Mouse (Mus musculus) layer of hippocampus, postnatal 14 days (tissue): ENCODE measurements around the gene Bbs1. TPM values are rescaled to one million over a fixed set of nuclear protein-coding genes. Genes with fewer than 3 reads are reported as not detected.
"Not testable (repeated sequence)": the region's sequence is repeated elsewhere in the genome, so short reads cannot be mapped to it uniquely, and the experiment has no call there.

Source experiments
- DNase-seq, 2 experiments: peaks; one replicate each; pipeline ENCODE4 v3.0.0; 2021 to 2022; ENCODE audit warnings: low spot score in 2 of 2, mixed read lengths in 1 of 2
- long read RNA-seq, 2 experiments: library from polyadenylated mRNA; stranded (forward); transcript quantifications; one replicate each; pipeline ENCODE4 v2.0.0; 2021
- total RNA-seq, 2 experiments: library from RNA; stranded (reverse); gene quantifications; 2 replicates each; pipeline ENCODE4 v1.2.3; 2021

Gene Bbs1
- 10 to 100 TPM; 38.4 TPM for total RNA-seq
- long read RNA-seq, experiment 1, full-length matches to known transcripts, result 3 of 9 reads
- long read RNA-seq, experiment 1, partial matches to known transcripts, result 3 of 9 reads
- long read RNA-seq, experiment 1, other reads (novel, unspliced or antisense), result 3 of 9 reads
- long read RNA-seq, experiment 2, partial matches to known transcripts, result 3 of 5 reads
- long read RNA-seq, experiment 2, other reads (novel, unspliced or antisense), result 2 of 5 reads

DNA sequence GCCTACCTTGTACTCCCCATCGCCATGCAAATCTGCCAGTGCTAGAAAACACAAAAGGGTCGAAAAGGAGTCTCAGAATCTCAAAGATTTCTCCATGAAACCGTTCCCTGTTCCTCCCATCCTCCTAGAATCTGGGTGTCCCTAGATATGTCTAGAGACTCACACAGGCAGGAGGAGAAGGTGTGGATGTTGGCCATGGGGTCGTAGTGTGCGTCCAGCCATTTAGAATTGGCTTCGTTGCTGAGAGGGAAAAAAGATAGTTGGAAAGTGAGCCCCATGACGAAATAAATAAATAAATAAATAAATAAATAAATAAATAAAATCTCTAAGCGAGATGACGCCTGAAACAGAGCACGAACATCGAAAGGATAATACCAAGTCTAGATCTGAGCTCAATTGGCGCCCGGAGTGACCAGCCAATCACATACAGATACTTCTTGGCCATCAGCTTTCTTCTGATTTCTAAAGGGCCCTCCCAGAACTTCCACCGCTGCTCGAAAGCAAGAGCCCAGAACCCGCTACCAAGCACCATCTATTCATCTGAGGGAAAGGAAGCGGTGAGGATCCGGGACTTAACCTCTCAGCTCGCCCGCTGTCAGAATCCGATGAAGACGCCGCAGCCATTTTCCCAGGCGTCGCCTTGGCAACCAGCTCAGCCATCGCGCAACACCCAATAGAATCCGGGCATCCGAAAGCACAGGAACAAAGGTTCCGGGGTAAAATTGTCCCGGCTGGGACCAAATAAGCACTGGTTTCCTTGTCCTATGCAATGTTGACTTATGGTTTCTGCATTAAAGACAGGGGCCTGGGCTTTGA lies at the start of gene Bbs1:
Gene Bbs1 (minus strand): TSS at position 650 of the 816 bp plus-strand sequence.
- DNase-seq, result peak; percentile 82 to 83

DNA sequence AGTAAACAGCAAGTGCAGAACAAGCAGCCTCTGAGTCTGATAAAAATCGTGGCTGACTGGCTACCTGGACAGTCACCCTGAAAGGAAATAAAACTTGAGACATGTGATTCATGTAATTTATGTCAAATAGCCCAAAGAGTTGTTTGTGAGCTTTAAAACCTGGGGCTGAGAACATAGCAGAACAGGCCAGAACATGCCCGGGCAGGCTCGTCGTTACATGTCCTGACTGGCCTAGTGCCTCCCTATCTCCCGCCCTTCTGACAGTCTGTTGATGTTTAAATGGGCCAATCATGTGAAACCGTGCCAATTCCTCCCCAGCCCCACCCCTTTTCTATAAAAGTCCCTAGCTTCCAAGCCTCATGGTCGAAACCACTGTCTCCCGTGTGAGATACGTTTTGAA lies 42.2 kb upstream of the Bbs1 start:
- DNase-seq, result not testable (repeated sequence)

DNA sequence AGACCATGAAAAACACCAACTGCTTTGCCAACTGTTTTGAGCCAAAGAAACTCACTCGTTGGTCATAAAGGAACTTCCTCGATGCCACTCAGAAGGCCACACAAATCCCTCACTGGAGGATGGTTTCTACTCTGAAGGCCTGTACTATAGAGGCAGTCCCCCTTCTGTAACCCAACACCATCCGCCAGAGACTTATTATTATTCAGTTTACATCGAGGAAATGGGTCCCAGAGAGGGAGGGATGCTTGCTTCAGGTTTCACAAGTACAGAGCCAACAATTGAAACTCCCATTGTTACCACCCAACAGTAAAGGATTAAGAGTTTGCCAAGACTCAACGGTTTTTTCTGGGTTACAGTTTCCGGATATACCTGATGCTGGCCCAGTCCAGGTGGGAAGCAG lies 39.1 kb upstream of the Bbs1 start:
- no peak for DNase-seq

DNA sequence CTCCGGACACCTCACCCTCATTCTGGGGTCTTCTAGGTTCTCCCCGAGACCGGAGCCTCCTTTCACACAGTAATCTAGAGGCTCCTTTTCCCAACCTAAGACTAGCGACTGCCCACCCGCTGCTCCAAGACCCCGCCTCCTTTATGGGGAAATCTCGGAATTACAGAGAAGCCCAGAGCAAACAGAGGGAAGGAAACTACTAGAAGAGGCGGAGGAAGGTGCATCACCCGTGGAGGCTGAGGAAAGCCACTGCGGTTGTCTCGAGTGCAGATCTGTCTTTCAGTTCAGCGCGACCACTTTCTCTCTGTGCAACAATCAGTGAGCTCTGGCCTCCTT lies 36.8 kb upstream of the Bbs1 start:
- DNase-seq, result no peak

DNA sequence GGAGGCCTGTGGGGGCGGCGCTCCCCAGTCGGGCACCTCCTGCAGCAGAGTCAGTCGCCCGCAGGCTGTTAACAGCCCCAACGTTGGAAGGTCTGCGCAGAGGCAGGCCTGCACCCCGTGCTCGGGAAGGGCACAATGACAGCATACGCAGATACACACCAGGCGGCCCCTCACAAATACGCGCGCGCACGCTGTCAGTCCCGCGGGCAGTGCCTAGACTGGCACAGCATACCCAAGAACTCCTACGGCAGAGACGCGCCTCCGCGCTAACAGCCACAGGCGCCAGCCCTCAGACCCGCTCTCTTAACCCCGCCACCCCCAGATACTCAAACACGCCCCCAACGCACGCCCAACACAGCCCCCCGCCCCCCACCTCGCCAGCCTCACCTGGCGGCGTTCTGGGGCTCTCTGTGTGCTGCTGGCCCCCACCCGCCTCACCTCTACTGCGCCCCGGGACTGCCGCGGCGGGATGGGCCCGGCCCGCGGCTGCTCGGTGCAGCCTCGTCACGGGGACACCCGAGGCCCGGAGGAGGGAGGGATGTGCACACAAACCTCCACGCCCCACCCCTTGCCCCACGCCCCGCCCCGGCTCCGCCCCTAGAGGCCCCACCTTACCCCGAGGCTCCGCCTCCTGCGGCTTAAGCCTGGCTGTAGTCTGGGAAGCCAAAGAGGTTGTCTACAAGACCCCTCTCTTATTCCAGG lies 36.3 kb upstream of the Bbs1 start, which contains the start of gene Peli3:
Gene Peli3 (minus strand): TSS at position 577 of the 702 bp plus-strand sequence.
- DNase-seq, result peak; percentile 65 to 76

DNA sequence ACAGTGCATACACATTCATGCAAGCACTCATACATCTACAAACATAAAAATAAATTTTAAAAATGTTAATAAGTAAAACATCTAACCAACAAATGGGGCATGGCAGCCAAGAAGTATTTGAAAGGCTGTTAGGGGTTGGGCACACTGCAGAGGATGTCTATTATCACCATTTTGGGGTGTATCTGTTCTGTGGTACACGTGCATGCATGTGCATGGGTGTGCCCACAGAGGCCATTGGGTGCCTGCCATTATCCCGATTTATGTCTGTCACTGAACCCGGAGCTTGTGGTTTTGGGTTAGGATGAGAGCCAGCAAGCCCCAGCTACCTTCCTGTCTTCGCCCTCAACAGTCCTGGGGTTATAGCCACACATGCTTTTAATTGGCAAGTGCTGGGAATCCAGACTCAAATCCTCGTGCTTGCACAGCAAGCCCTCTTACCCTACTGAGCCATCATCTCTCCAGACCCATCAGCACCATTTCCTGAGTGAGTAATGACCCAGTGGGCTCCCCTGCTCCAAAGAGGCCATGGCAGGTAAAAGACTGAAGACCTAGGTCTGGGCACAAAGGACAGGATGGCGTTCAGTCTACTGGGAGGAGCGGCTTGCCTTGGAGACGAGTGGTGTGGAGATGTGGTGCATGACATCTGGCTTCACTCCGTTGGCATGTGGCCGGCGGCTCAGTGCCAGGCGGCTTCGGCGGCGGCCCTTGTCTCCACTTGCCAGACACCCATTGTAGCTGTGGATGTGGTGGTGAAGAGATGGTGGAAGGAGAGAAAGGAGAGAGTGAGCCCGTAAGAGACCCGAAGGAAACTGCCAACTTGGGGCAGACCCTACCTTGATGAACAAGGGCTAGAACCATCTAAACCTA lies 31.2 kb upstream of the Bbs1 start:
- no peak for DNase-seq

DNA sequence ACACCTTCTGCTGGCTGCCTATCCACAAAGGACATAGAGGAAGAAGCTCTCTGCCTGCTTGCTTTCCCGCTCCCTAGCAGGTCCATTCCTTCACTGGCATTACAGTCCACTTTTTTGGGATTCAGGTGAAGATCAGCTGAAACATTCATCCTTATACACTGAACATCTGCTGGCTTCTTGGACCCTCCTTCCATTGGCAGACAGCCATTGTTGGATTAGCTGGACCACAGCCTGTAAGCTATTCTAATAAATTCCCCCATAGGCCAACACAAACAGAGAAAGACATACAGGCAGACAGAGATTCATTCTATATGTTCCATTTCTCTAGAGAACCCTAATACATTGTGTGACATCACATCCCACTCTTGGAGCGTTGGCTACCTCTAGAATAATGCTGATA lies 30.5 kb upstream of the Bbs1 start:
- DNase-seq, result no peak

DNA sequence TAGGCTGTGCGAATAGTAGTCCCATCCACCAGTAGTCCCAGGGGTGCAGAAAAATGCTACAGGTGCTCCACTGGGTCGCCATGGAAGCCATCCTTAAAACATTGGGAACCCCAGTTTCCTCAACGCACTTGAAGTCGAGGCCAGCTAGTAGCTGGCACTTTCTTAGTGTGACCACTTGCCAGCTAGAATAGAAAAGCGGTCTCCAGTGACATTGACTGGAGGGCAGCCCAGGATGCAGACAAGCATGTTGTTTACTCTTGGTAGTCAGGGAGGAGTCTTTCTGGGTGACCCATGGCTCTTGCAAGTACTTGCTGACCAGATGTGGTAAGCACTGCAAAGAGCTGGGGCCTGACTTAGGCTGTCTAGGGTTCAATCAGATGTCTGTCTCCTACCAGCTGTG lies 22.4 kb upstream of the Bbs1 start:
- DNase-seq, result peak in 1 of 2 experiments; percentile 49

DNA sequence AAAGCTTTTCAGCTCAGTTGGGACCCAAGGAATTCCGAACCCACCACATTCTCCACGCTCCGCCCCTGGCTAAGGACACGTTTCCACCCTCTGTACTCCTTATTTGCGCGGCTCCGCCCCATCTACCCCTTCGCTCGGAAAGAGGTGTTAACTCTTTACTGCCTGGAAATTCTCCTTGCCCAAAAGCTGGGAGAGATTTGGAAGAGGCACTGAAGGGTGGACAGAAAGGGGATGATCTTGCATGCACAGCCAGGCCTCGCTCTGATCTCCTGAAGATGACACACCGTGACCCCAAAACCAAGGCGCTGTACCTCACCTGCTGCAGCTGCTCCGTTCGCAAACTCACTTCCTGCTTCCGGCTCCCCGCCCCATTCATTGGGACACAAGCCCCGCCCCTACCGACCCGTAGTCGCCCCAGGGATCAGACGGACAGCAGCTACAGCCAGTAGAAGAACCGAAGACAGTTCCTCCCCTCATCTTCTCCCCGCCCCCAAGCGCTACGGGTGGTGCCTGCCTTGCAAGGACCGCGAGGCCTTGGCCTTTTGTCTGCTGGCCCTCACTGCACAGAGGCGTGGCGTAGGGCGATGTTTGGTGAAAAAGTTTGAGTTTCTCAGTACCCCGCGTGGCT lies 21.6 kb upstream of the Bbs1 start, which contains the start of gene Dpp3:
Gene Dpp3 (minus strand): TSS at position 384 of the 628 bp plus-strand sequence.
- DNase-seq, result peak; percentile 98

DNA sequence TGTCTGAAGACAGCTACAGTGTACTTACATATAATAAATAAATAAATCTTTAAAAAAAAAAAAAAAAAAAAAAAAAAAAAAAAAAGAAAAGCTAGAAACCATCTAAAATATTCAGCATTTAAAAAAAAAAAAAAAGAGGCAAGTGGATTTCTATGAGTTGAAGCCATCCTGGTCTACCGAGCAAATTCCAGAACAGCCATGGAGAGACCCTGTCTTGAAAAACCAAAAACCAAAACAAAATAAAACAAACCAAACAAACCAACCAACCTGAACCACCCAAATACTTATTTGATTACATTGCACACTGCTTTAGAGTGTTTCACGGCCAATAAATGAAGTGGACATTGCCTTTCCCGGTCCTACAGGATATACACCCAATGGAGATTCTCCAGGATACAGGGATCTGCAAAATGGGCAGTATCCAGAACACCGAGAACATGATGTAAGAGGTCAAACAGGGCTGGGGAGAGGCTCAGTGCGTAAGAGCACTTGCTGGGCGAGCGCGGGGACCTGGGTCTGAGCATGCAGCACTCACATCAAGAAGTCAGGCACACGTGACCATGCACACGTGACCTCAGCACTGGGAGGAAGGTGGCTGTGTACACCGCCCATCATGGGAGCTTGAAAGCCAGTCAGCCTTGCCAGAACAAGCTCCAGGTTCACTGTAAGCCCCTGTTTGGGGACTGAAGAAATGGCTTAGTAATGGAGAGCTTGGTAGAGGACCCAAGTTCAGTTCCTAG lies 18.9 kb upstream of the Bbs1 start:
- no peak for DNase-seq

DNA sequence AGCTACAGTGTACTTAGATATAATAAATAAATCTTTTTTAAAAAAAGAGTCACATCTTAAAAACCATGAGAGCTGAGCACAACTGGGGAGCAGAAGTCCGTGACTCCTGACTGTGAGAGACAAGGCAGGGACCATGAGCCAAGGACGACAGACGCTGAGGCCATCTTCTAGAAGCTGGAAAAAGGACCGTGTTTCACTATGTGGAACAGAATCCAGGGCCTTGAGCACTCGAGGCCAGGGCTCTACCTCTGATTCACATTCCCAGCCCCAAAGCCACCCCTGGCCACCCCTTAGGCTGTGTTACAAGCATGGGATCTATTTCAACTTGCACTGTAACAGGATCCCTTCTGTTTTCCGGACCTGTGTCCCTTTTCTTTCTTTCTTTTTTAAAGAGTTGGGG lies 13.2 kb upstream of the Bbs1 start:
- no peak for DNase-seq

DNA sequence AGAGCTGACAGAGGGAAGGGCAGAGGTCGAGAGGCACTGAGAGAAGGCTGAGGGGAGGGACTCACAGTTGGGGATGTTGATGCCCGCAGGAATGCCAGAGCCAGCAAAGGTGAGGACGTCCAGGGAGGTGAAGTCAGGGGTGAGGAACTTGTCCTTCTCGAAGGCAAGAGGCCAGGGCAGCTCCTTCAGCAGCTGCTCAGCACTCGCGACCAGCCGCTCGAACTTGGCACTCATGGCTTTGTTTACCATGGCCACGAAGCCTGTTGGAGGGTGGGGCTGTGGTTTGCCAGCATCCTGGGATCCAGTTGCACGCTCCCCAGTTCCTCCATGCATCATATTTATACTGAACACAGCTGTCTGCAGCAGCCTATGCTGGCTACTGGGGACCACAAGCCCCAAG lies 10.4 kb upstream of the Bbs1 start:
- DNase-seq, result no peak

DNA sequence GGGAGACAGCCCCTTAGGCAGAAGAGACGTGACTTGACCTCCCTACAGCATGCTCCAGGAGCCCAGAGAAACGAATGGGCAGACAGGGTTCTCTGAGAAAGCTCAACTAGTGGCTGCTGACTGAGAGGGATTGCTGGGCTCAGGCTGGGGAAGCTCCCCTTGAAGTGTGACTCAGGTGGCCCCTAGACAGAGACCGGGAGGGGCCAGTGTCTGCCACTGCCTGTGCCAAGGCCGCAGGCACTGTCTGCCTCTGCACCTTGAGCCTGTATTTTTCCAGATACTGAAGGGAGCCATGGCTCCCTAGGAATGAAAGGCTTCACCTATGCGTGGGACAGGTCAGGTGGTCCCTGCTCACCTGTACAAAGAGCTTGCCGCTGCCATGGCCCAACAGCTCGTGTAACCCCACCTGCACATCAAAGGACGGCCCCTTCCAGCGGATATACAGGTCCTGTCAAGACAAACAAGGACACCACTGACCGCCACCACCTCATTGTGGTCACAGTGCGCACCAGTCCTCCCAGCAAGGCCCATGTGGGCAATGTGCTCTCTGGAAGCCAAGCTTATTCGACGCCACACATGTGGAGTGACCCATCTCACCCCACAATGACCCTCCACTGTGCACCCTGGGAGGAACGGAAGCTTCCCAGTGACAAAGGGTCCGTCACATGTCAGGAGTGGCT lies 9.6 kb upstream of the Bbs1 start:
- DNase-seq, result no peak

DNA sequence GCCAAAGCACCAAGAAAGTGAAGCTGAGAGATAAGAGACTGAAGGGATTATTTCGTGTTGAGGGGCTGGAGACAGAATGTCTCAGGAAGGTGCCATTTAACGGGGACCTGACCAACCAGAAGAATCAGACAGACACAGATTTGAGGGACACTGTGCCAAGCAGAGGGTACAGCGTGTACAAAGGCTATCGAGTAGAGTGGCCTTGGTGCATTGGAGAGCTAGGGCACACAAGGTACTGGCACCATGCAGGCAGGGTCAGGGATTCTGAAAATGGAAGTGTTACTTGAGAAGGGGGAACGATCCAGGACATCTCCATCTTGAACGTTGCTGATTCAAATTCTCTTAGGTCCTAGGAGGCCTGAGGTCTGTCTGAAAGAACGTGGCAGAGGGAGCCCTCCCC lies 2.9 kb upstream of the Bbs1 start:
- no peak for DNase-seq

DNA sequence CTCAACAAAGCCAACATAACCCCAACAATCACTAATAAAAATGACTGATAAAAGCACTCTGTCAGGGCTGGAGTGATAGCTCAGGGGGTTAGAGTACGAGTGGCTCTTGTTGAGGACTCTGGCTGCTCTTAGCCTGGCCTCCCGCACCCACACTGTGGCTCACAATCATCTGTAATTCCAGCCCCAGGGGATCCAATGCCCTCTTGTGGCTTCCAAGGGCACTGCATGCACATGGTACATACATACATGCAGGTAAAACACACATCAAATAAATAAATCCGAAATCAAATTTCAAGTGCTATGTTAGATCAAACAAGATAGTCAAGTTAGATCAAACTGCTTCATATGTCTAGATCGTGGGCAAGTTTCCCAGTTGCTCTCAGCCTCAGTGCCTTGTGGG lies 1.7 kb upstream of the Bbs1 start:
- DNase-seq, result no peak

DNA sequence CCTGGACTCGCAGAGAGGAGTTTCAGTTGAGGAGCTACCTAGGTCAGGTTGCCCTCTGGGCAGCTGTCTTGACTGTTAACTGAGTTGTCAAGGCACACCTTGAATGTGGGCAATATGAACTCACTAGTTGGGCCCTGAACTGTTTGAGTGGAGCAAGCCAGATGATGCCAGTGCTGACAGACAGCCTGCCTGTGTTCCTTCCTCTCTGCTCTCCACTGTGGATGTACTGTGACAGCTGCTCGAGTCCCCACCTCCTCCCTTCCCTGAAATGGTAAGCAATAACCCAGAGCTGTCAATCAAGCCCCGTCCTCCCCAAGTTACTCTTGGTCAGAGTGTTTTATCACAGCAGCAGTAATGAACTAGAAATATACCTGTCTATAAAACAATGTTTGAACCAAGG lies 6.5 kb downstream of the Bbs1 start:
- no peak for DNase-seq

DNA sequence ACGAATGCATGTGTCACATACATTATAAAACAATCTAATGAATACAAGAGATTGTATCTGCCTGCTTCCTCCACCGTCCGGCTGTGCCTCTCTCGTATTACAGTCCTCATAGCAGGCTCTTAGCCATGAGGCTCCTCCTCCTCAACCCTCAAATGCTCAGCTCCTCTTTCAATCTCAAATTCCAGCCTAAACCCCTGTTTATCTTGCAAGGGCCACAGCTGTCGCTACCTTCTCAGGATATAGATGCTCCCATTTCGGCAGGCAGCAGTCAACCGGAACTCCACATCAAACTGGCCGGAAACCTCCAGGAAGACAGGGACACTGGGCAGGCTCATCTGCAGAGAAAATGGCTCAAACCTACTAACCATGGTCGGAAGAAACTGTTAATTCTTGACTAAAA lies 7.5 kb downstream of the Bbs1 start:
- DNase-seq, result no peak

DNA sequence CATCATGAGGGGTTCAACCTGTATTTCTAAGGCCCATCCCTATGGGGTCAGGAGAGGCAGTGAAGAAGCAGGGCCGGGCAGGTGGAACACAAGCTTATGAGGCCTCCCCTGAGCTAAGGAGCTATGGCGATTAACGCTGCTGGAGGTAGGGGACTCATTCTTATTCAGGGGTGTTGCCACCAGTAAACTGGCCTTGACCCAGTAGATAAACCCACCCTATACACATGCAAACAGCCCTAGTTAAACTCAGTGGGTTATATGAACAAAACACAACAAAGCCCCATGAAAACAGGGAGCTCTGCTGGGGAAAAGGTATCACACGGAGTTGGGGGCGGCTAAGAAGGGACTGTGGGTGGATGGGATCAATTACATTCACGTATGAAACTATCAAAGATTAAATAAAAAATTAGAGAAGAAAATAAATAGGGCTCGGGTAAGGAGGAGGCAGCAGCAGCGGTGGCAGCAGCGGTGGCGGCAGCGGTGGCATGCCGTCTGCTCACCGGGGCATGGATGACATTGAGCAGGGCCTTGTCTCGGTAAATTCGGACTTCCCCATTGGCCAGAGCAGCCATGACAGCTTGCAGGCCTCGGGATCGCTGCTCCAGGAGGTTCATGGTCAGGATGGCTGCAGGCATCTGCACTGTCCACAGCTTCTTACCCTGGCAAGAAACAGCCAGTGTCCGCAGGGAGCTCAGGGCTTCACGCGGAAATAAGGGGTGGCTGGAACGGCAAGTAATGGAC lies 9.5 kb downstream of the Bbs1 start:
- DNase-seq, result no peak

DNA sequence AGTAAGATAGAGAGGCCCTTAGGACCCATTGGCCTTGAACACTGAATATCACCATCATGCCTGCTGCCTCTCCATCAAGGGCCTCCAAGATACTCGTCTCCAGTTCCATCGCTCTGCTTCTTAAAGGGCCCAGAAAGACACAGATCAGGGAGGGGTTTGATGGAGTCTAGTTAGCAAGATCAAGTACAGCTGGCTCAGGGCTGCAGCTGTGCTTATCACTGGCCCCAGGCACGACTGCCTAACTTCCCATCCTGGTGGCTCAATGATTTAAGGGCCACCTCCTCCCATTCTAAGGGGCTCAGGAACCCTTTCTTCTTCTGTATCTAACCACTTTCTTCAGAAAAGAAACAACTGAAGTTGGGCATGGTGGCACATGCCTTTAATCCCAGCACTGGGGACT lies 14.6 kb downstream of the Bbs1 start:
- DNase-seq, result no peak
